Mouse (Mus musculus) cortical plate, adult 2 months (tissue): ENCODE measurements at regions not wholly inside any gene's neighbourhood (a gene's known extent, or its start where the extent isn't known, plus 50 kb on each side); places are given as distances from the start of the nearest gene placed in this dataset.

Source experiments
- CTCF ChIP-seq: fragments of 200-500 bp; IDR thresholded peaks from 2 replicates; pipeline ENCODE4 v1.5.1; 2011; ENCODE audit warnings: mild to moderate bottlenecking, control low read depth, low read length; ENCODE audit not compliant: insufficient read depth; ENCODE audit errors: extremely low read depth
- POLR2A ChIP-seq: fragments of 200-500 bp; IDR thresholded peaks from 2 replicates; pipeline ENCODE4 v1.6.1; 2011; ENCODE audit warnings: mild to moderate bottlenecking, low read length, control low read depth; ENCODE audit not compliant: insufficient read depth; ENCODE audit errors: extremely low read depth

DNA sequence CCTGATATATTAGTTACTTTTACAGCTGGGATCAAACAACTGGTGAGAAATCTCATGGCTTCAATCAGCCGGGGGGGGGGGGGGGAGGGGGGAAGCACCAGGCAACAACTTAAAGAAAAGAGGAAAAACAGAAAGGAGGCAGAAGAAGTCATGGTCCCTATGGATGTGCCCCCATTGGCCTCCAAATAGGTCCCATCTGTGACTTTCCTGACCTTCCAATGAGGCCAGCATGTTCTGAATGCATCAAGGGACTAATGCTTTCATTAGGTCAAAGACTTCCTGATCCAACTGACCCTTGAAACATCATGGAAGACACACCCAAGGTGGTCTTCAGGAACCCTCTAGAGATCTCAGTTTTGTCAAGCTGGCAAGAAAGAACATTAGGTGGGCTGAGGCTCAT lies 162.5 kb upstream of the Runx1 start:
- TF ChIP-seq CTCF = no peak
- no peak for TF ChIP-seq POLR2A
